Mouse (Mus musculus) liver, postnatal 0 days (tissue): Measurements from ENCODE around the gene Vsx2.

ENCODE experiments used
- CTCF ChIP-seq: sonication (generic); IDR thresholded peaks from 2 replicates; pipeline ENCODE4 v1.5.1; 2016; ENCODE audit warnings: antibody characterized with exemption, low read depth
- EP300 ChIP-seq: IDR thresholded peaks from 2 replicates; pipeline ENCODE4 v1.6.1; 2016; ENCODE audit warnings: antibody characterized with exemption, low read depth, mild to moderate bottlenecking

DNA sequence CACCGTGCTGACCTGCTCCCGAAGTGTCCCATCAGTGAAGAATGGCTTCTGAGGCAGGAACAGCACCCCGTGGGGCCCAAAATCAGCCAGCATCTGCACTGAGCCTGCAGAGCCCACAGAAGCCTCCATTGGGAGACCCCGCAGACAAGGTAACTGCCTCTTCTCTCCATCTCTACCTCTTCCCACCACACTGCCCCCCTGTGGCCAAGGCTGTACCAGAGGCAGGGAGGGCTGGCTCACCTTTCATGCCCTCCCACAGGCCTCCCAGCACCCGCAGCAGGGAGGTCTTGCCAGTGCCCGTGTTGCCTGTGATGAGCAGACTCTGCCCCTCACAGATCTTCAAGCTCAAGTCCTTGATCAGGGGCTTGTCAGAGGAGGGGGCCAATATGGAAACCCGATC, 36.3 kb downstream of the Vsx2 start:
- TF ChIP-seq CTCF: peak; percentile 51
- TF ChIP-seq EP300: no peak
